Mouse (Mus musculus) gastrocnemius, adult 18-20 months (tissue): ENCODE measurements around the gene Haao. TPM values are rescaled to one million over a fixed set of nuclear protein-coding genes. Genes with fewer than 3 reads are reported as not detected.

Experiments
- DNase-seq: peaks from one replicate; pipeline ENCODE4 v3.0.0; 2021; ENCODE audit warnings: low spot score
- long read RNA-seq, 2 experiments: library from polyadenylated mRNA; stranded (forward); transcript quantifications; one replicate each; pipeline ENCODE4 v2.0.0; 2021
- total RNA-seq, 2 experiments: library from RNA; stranded (reverse); gene quantifications; 2 replicates each; pipeline ENCODE4 v1.2.3; 2021

Haao gene
- total RNA-seq: under 1 TPM in 1 of 2 experiments, not detected in 1; 0.38 TPM
- long read RNA-seq, experiment 1: 0 reads
- long read RNA-seq, experiment 2: 0 reads

DNA sequence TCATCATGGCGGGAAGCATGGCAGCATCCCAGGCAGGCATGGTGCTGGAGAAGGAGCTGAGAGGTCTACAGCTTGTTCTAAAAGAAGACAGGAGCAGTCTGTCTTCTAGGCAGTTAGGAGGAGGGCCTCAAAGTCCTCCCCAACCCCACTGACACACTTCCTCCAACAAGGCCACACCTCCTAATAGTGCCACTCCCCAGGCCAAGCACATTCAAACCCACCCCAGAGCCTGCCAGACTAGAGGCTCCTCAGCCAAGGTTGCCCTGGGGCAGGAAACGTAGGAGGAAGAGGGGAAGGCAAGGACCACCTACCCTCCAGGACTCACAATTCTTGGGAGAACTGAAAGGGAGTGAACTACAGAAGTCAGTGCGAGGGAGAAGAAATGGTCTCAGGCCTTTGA is at the start of gene Haao:
TSS of gene Haao (minus strand) at position 149 of the 400 bp plus-strand sequence.
- no peak for DNase-seq

GRCm38 (mm10) chr17:83897361-83897799 is 49.6 kb upstream of the Haao start:
- DNase-seq: peak; percentile 40

DNA sequence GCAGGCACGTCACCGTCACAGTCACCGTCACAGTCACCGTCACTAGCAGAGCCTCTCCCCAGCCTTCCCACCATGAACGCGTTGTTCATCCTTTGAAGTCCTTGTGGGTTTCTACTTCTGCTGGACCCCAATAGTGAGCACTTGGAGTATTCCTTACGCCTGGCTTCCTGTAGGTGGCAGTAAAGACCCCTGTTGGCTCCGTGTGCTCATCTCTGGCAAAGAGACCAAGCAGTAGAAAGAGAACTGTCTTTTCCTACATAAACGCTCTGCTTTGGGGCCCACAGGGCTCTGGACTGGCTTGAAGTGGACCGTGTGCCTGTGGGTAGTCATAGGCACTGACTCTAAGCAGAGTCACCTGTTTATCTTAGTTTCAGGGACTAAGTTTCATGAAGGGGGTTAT is 49.0 kb upstream of the Haao start:
- DNase-seq: no peak

GRCm38 (mm10) chr17:83895321-83895770 is 47.6 kb upstream of the Haao start:
- peak; percentile 52 for DNase-seq

DNA sequence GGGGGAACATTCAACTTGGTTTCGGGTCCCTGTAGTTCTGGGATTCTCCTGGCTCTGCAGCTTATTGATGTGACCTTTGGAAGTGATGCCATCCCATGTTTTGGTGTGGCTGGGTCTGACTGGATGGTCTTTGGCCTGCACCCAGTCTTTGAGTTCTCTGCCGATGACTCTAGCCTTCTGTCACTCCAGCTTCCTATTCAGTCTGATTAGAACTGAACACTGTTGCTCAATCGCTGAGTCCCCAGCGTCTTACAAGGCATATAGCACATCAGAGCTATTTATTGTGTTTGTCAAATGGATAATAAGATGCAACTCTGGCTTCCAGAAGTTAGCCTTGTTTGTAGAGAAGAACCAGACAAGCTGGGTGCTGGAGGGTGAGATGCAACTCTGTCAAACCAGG is 45.4 kb upstream of the Haao start:
- no peak for DNase-seq

- DNase-seq: no peak
Observed at GRCm38 (mm10) chr17:83891864-83892263, 44.1 kb upstream of the Haao start.

DNA sequence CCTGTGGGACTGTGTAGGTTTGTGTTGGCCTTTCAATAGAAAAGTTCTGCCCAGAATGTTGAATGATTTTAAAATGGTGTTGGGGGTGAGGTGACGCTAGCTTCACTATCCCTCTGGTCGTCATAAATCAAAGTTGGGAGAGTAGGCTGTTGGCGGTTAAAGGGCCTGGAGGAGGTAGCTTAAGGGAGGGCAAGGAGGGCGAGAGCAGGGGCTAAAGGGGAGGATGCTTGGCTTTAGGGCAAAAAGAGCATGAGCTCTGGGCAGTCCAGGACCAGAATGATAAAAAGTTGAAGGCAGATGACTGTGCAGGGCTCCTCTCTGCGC is 42.6 kb upstream of the Haao start:
- no peak for DNase-seq

DNA sequence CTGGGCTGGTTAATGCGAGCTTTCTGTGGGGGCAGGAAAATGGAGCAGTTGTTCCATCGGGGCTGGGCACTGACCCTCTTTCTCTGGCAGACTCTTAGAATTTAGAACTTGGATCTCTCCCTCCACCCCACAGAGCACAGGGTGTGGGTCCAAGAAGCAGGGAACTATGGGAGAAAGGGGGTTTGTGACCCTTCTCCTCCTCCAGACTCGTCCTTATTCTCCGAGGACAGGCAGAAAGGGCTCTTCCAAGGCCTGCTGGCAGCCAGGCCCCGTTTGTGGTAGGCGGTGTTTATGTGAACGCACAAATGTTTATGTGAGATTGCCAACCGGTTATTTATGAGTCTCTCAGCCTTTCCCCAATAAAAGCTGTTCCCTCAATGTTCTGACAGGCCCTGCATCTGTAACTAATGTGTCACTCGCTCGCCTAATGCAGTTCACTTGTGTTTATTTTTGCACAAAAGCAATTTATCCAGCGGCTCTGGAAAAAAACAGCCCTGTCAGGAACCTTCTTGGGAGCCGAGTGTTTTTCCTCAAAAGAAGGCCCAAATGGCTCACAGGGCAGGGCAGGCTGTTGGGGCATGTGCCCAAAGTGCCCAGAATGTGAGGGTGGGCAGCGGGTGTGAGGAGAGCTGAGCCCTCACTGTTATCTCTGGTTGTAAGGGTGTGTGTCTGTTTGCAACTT is 42.1 kb upstream of the Haao start:
- peak; percentile 48 for DNase-seq

DNA sequence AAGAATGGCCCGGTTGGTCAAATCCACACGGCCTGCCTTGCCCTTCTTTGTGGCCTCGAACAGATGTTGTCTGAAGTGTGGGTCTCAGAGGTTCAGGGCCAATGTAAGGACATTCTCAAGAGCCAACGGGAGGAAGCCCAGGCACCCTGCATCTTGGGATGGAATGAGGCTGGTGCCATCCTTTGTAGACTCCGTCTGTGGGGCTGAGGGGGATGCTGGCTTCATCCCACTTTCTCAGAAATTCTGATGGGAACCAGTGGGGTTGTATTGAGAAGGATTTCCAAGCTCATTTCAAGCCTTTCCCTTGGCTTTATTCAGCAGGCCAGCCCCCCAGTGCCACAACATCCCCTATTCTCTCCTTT is 41.5 kb upstream of the Haao start:
- DNase-seq: no peak

DNA sequence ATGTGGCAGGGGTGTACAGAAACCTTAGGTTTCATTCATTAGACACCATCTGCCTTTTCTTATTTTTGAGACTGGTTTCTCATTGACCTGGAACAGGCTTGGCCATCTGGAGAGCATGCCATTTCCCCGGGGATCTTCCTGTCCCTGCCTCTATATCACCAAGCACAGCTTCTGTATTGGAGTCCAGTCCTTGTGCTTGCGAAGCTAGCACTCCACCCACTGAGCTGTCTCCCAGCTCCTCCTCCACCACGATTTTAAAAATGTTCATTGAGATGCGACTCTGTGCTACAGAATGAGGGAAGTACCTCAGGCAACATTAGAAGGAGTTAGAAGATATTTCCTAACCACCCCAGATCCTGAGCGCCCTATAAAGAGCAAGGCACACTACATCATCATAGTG is 39.5 kb upstream of the Haao start:
- no peak for DNase-seq

DNA sequence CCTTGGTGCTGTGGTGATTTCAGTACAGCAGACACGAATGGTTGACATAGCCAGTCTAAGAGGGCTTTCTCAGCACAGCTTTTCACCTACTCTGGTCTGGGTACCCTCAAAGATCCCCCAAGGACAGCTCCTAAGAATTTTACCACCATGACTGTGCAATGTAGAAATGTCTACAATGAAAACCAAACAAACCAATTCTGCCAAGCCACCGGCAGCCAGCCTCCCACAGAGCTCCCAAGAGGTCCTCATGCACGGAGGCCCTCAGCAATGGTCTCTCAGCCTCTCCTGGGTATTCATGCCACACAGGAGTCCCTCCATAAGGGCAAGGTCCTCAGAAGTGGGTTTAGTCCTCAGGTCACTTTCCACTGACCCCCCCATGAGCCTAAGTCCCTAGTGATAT is 38.6 kb upstream of the Haao start:
- no peak for DNase-seq

- no peak for DNase-seq
Observed at GRCm38 (mm10) chr17:83885750-83886149, 38.0 kb upstream of the Haao start.

DNA sequence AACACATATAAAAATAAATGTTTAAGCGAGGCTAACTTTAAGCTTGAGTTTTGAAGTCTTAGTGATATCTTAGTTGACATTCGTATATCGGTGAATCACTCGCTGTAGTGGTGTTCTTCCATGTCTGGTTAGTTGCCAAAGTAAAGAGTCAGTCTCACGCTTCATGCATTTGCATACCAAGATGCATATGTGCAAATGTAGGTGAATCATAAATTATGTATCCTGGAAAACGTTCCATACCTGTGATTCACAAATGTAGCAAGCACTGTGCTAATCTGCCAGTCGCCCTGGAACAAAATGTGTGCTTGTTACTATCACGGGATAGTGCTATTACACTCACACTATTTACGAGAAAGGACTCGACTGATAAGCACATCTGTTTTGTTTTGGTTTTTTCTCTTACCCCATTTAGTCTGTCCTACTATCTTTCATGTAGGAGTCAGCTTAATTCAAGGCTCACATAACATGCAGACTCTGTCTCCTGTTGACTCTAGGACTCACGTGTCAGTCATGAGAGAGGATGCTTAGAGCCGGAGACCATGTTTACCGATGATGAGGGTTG is 37.3 kb upstream of the Haao start:
- no peak for DNase-seq

DNA sequence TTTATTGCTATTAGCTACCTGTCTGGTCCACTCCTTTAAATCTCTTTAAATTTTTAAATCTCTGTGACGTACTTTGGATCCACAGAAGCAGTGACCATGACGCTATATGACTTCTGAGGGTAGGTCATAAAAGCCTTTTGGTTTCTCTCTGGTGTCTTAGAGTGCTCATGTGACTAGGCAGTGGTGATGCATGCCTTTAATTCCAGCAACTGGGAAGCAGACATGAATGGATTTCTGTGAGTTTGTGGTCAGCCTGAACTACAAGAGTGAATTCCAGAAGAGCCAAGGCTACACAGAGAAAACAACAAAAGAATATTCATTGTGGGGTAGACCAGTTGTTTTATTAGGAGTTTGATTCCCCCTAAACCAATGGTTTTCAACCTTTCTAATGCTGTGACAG is 35.0 kb upstream of the Haao start:
- no peak for DNase-seq

GRCm38 (mm10) chr17:83881071-83881470 is 33.3 kb upstream of the Haao start:
- DNase-seq: no peak

- no peak for DNase-seq
Observed at GRCm38 (mm10) chr17:83880174-83880710, 32.5 kb upstream of the Haao start.

DNA sequence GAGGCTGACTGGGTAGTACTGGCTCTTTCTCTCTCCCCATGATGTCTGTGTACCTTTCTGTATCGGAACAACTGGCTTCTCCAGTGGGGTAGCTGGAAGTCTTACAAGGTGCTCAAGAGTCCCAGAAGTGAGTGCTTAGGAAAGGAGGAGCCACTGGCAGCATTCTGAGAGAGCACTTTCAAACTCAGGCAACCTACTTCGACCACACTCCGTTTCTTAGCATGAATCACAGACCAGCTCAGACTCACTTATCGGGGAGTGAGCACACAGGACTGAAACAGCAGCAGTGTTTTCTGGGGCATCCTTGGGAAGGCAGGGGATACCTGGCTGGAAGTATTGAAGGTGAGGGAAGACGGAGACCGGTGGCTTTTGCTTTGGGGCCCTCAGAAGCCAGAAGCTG is 31.9 kb upstream of the Haao start:
- DNase-seq: no peak

GRCm38 (mm10) chr17:83874610-83875009 is 26.8 kb upstream of the Haao start:
- DNase-seq: no peak

GRCm38 (mm10) chr17:83873363-83874141 is 25.8 kb upstream of the Haao start:
- DNase-seq: peak; percentile 81

- DNase-seq: peak; percentile 85
Observed at GRCm38 (mm10) chr17:83872806-83873348, 25.1 kb upstream of the Haao start.

DNA sequence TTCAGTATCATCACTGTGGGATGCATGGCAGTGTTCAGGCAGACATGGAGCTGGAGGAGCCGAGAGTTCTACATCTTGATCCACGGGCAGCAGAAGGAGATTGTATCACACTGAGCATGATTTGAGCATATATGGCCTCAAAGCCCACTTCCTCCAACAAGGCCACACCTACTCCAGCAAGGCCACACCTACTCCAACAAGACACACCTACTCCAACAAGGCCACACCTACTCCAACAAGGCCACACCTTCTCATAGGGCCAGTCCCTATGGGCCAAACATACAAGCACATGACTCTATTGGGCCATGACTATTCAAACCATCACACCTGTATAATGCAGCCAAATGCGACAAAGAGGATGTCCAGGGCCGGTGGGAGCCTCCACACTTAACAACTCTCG is 23.6 kb upstream of the Haao start:
- DNase-seq: no peak

DNA sequence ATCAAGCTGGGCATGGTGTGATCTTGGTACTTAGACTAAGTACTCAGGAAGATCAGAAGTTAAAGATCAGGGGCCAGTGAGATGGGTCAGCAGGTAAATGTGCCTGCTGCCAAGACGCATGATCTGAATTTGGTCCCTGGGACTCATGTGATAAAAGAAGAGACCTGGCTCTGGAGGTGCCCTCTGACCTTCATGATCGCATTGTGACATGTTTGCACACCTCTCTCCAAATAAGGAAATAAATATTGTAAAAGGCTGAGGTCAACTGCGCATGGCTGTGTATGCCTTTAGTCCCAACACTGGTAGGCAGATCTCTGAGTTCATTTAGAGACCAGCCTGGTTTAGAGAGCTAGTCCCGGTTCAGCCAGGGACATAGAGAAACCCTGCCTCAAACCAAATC is 22.6 kb upstream of the Haao start:
- no peak for DNase-seq
